In the genomic region with DNA sequence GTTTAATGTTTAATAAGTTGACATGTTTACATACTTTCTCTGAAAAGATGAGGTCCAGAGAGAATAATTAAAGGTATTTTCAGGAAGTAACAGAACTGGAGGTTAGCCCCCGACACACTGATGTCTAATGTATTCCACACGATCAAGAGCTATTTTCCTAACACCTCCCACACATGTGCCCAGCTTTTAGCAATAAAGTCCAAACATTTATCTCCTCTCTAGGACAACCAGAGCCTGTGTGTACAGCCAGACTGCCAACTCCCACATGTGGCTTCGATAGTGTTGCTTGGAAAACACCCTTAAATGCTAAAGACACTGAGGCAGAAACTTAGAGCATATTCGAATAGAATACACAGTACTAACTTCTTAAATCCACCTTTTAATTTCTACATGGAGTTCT, we compare ENCODE assay signal across 19 mouse cellular contexts.
"Had no signal": no experiment of that assay in that cellular context is flagged by ENCODE, and none has a peak within 500 bp of the region (broad histone marks: within the 10 kb centered on the region; RNA-seq: fewer than 3 reads in every experiment).

No protein-coding gene starts in this region.

- H3K36me3 ChIP-seq: liver, embryonic 15.5 days; lung, embryonic 15.5 days; midbrain, embryonic 12.5 days; neural tube, embryonic 12.5 days had no signal

- ATAC-seq: liver, postnatal 0 days; lung, postnatal 0 days; midbrain, embryonic 16.5 days had no signal

- H3K9me3 ChIP-seq: liver, embryonic 15.5 days; lung, embryonic 15.5 days; megakaryocyte, embryonic 14.5 days had no signal

- H3K4me2 ChIP-seq: liver, embryonic 15.5 days; lung, embryonic 15.5 days; midbrain, embryonic 12.5 days; neural tube, embryonic 12.5 days had no signal

- H3K4me3 ChIP-seq: liver, embryonic 15.5 days; lung, embryonic 15.5 days; megakaryocyte, embryonic 14.5 days; midbrain, embryonic 12.5 days; neural tube, embryonic 12.5 days had no signal

- H3K9ac ChIP-seq: liver, embryonic 15.5 days; liver, postnatal 0 days; lung, embryonic 15.5 days; midbrain, embryonic 12.5 days; neural tube, embryonic 12.5 days had no signal

- H3K4me1 ChIP-seq: liver, embryonic 15.5 days; lung, embryonic 15.5 days; megakaryocyte, embryonic 14.5 days; neural tube, embryonic 12.5 days had no signal

- DNase-seq: liver, postnatal 0 days; lung, adult 2 months; lung, postnatal 14 days; lung, postnatal 36 days; midbrain, embryonic 14.5 days; right cerebral cortex, postnatal 25 days; right cerebral cortex, postnatal 4 days; spleen, adult 18-20 months; thymus, adult 18-20 months; thymus, postnatal 14 days; thymus, postnatal 36 days had no signal

- H3K27me3 ChIP-seq: liver, embryonic 15.5 days; lung, embryonic 15.5 days; megakaryocyte, embryonic 14.5 days; midbrain, embryonic 12.5 days; neural tube, embryonic 12.5 days had no signal

- H3K27ac ChIP-seq: liver, embryonic 15.5 days; lung, embryonic 15.5 days; macrophage; midbrain, embryonic 12.5 days; neural tube, embryonic 12.5 days had no signal
